Mouse (Mus musculus) MEL-GATA-1-ER (cell line): ENCODE data around the gene Hspb11.

ENCODE experiments used
- DNase-seq: peaks from one replicate; pipeline ENCODE4 v3.0.0-alpha.2; 2012; ENCODE audit warnings: low read depth; ENCODE audit errors: extremely low read depth

The Hspb11 gene

GRCm38 (mm10) chr4:107249471-107249870 is 3.9 kb upstream of the Hspb11 start:
- DNase-seq, result no peak

GRCm38 (mm10) chr4:107250494-107250893 is 2.9 kb upstream of the Hspb11 start:
- no peak for DNase-seq

GRCm38 (mm10) chr4:107252522-107252921 is 871 bp upstream of the Hspb11 start:
- DNase-seq, result no peak

- DNase-seq, result no peak
Measured at GRCm38 (mm10) chr4:107254414-107254813, 1.0 kb downstream of the Hspb11 start.

- DNase-seq, result no peak
Measured at GRCm38 (mm10) chr4:107260001-107260400, 6.6 kb downstream of the Hspb11 start.

GRCm38 (mm10) chr4:107273683-107274082 is 20.3 kb downstream of the Hspb11 start:
- DNase-seq, result no peak

- DNase-seq, result no peak
Measured at GRCm38 (mm10) chr4:107274511-107274910, 21.1 kb downstream of the Hspb11 start.

GRCm38 (mm10) chr4:107278188-107278707 is 24.9 kb downstream of the Hspb11 start:
- no peak for DNase-seq

- no peak for DNase-seq
Measured at GRCm38 (mm10) chr4:107280843-107281475, 27.6 kb downstream of the Hspb11 start.

- DNase-seq, result peak; percentile 6
Measured at GRCm38 (mm10) chr4:107285446-107286200, 32.2 kb downstream of the Hspb11 start.

- no peak for DNase-seq
Measured at GRCm38 (mm10) chr4:107286386-107286785, 33.0 kb downstream of the Hspb11 start.

- DNase-seq, result no peak
Measured at GRCm38 (mm10) chr4:107287517-107287916, 34.1 kb downstream of the Hspb11 start.

- no peak for DNase-seq
Measured at GRCm38 (mm10) chr4:107291611-107292272, 38.3 kb downstream of the Hspb11 start.

GRCm38 (mm10) chr4:107292273-107292662 is 38.9 kb downstream of the Hspb11 start:
- no peak for DNase-seq

- DNase-seq, result no peak
Measured at GRCm38 (mm10) chr4:107298071-107298606, 44.7 kb downstream of the Hspb11 start.

GRCm38 (mm10) chr4:107299779-107300340 is 46.5 kb downstream of the Hspb11 start:
- no peak for DNase-seq

GRCm38 (mm10) chr4:107300371-107300770 is 47.0 kb downstream of the Hspb11 start:
- no peak for DNase-seq

GRCm38 (mm10) chr4:107300902-107301555 is 47.6 kb downstream of the Hspb11 start:
- DNase-seq, result no peak

- no peak for DNase-seq
Measured at GRCm38 (mm10) chr4:107302221-107302620, 48.8 kb downstream of the Hspb11 start.

GRCm38 (mm10) chr4:107302832-107303231 is 49.4 kb downstream of the Hspb11 start:
- no peak for DNase-seq

GRCm38 (mm10) chr4:107303531-107303930 is 50.1 kb downstream of the Hspb11 start:
- no peak for DNase-seq
